Mouse (Mus musculus): ENCODE results near the gene Lrfn3.

GRCm38 (mm10) chr7:30314721-30315155, 47.8 kb downstream of the Lrfn3 start, which contains the start of gene Syne4:
- TF ChIP-seq CTCF (IDR thresholded peaks at IDR 0.05; ENCODE audit: insufficient read depth, low read length) = no peak
- no peak for TF ChIP-seq POLR2A (IDR thresholded peaks at IDR 0.05; ENCODE audit: borderline replicate concordance, extremely low read depth, low read depth, low read length)

Data from lung, adult 2 months (tissue).